Mouse (Mus musculus) ES-Bruce4 (cell line): ENCODE results near the gene Trak2.

Source experiments
- CTCF ChIP-seq: IDR thresholded peaks from one replicate; pipeline ENCODE4 v1.8.1; 2011; ENCODE audit warnings: low read depth, low read length
- EP300 ChIP-seq: IDR thresholded peaks from 2 replicates; pipeline ENCODE4 v1.6.1; 2011; ENCODE audit warnings: low read depth, low read length; ENCODE audit not compliant: insufficient read depth
- POLR2A ChIP-seq: IDR thresholded peaks from one replicate; pipeline ENCODE4 v1.8.1; 2011; ENCODE audit warnings: low read length; ENCODE audit not compliant: insufficient read depth

DNA sequence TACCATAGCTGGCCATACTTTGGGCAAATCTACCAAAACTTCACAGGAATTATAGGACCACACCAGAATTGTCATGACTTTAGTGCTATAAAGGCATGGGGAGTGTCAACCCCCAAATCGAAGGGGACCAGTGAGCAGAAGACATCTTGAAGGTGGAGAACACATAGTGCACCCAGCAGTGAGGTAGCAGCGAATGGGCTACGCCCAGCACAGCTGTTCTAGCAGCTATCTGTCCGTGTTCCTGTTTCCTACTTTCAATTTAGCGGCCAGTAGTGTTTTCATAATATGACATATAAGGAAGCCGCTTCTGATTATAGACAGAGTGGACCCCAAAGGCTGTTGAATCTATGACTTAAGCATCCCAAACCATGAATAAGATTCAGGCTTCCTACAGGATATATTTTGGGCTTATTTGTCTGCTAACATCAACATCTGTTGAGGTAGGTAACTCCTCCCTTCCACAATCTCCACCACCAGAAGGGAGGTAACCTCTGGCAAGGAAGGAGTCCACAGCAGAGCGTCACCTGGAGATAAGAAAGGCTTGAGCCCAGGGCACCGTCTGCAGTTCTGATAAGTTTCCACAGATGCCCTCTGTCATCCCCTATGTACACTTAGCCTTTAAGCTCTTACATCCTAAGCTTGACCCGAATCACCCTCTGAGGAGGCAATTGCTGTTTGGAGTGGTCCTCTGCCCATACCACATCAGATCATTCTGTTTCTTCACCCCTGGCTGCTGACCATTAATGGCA is 19.4 kb downstream of the Trak2 start:
- TF ChIP-seq CTCF (no peak), POLR2A (no peak), EP300 (no peak)
